Mouse (Mus musculus) heart, postnatal 14 days (tissue): ENCODE results near the gene Psenen. TPM values are rescaled to one million over a fixed set of nuclear protein-coding genes. Genes with fewer than 3 reads are reported as not detected.

ENCODE experiments used
- DNase-seq, 2 experiments: peaks; one replicate each; pipeline ENCODE4 v3.0.0; 2021 to 2022
- intact Hi-C: fragments of 180-260 bp; cut with DNase I; formaldehyde crosslinking; loops from one replicate; pipeline ENCODE4 v1.15.1; 2025
- microRNA-seq, 2 experiments: library from miRNA; unstranded; fragments of <30 nt; microRNA quantifications; one replicate each; pipeline ENCODE4 v1.2.0; 2021 to 2022
- total RNA-seq, 2 experiments: library from RNA; stranded (reverse); gene quantifications; 2 replicates each; pipeline ENCODE4 v1.2.3; 2021

Psenen gene
- total RNA-seq, 2 experiments from 2014 or later = 66.3 to 67.3 TPM

- intact Hi-C loops = no loop called here
- no peak for DNase-seq
Observed at GRCm38 (mm10) chr7:30526399-30526798, 37.0 kb downstream of the Psenen start.

GRCm38 (mm10) chr7:30525954-30526353 lies 37.5 kb downstream of the Psenen start:
- DNase-seq = no peak
- intact Hi-C loops = no loop called here

GRCm38 (mm10) chr7:30524487-30524886 lies 38.9 kb downstream of the Psenen start:
- intact Hi-C loops = no loop called here
- DNase-seq = no peak

DNA sequence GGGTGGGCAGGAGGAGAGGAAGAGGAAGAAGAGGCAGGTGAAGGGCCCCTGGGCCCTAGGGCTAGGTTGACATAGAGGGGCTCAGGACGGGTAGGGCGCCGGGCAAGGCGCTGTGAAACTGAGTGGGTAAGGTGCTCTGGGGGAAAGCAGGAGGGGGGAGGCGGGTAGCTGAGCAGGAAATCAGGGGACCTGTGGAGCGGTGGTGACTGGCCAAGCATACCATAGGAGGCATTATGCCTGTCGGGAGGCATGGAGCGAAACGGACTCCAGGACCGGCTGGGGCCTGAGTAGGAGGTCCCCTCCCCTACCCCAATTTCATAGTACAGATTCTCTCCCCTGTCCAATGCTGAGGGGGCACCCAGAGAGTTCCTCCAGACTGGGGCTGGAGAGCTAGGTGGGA lies 40.6 kb downstream of the Psenen start:
- intact Hi-C loops = no loop called here
- no peak for DNase-seq

GRCm38 (mm10) chr7:30520856-30521255 lies 42.6 kb downstream of the Psenen start:
- intact Hi-C loops = no loop called here
- DNase-seq = no peak

- intact Hi-C loops = no loop called here
- DNase-seq = no peak
Observed at GRCm38 (mm10) chr7:30520396-30520795, 43.0 kb downstream of the Psenen start.

GRCm38 (mm10) chr7:30518325-30518724 lies 45.1 kb downstream of the Psenen start:
- DNase-seq = no peak
- intact Hi-C loops = no loop called here

GRCm38 (mm10) chr7:30515003-30515760 lies 48.2 kb downstream of the Psenen start:
- intact Hi-C loops = no loop called here
- no peak for DNase-seq

Small RNA genes within 50 kb of the gene (microRNA-seq; reads per million reads assigned to microRNA genes)
- gene Gm38670 (0.36 to 4.3 reads per million in 2 experiments), gene Mir3569 (0.27 to 0.60 reads per million in 2 experiments)

Other genes starting within 250 kb of the Psenen start
- gene Syne4, start 248.8 kb downstream of the Psenen start, total RNA-seq = 1 to 10 TPM; 1.4 to 1.8 TPM
- under 1 TPM; 0.85 to 0.88 TPM for gene E130208F15Rik, start 241.9 kb downstream of the Psenen start, total RNA-seq
- 10 to 100 TPM; 12.1 to 12.8 TPM for gene Sdhaf1, start 239.7 kb downstream of the Psenen start, total RNA-seq
- 1 to 10 TPM in 1 of 2 experiments, under 1 TPM in 1; 0.83 to 1.2 TPM for gene Lrfn3, start 200.9 kb downstream of the Psenen start, total RNA-seq
- 10 to 100 TPM; 18.6 to 19.9 TPM for gene Tyrobp, start 149.9 kb downstream of the Psenen start, total RNA-seq
- 1 to 10 TPM; 1.2 to 1.3 TPM for gene Hcst, start 143.8 kb downstream of the Psenen start, total RNA-seq
- under 1 TPM; 0.67 to 0.71 TPM for gene Nfkbid, start 141.9 kb downstream of the Psenen start, total RNA-seq
- 1 to 10 TPM; 4.0 to 4.4 TPM for gene Aplp1, start 118.1 kb downstream of the Psenen start, total RNA-seq
- not detected for gene Kirrel2, start 105.9 kb downstream of the Psenen start, total RNA-seq
- gene Nphs1, start 105.3 kb downstream of the Psenen start, total RNA-seq = not detected
- gene Prodh2, start 70.0 kb downstream of the Psenen start, total RNA-seq = not detected
- 1 to 10 TPM; 2.7 to 3.2 TPM for gene Arhgap33, start 28.6 kb downstream of the Psenen start, total RNA-seq
- gene Hspb6, start 11.4 kb downstream of the Psenen start, total RNA-seq = 100 to 1,000 TPM; 425 to 488 TPM
- 1 to 10 TPM; 4.6 to 5.3 TPM for gene Proser3, start 11.3 kb downstream of the Psenen start, total RNA-seq
- gene Lin37, start 3.8 kb downstream of the Psenen start, total RNA-seq = 10 to 100 TPM; 14.4 to 16.4 TPM
- 10 to 100 TPM; 63.8 to 65.6 TPM for gene U2af1l4, start 326 bp downstream of the Psenen start, total RNA-seq
- gene Gm49396, start 283 bp downstream of the Psenen start, total RNA-seq = 1 to 10 TPM; 1.9 to 2.4 TPM
- gene Igflr1, start 1.8 kb upstream of the Psenen start, total RNA-seq = 1 to 10 TPM; 1.9 to 2.5 TPM
- gene Kmt2b, start 25.1 kb upstream of the Psenen start, total RNA-seq = 10 to 100 TPM; 22.6 to 26.9 TPM
- gene Zbtb32, start 35.3 kb upstream of the Psenen start, total RNA-seq = not detected
- gene Upk1a, start 49.2 kb upstream of the Psenen start, total RNA-seq = under 1 TPM; 0.34 to 0.38 TPM
- gene Cox6b1, start 62.5 kb upstream of the Psenen start, total RNA-seq = 1,000 to 10,000 TPM; 4,389 to 4,822 TPM
- not detected for gene Etv2, start 72.2 kb upstream of the Psenen start, total RNA-seq
- gene Rbm42, start 86.7 kb upstream of the Psenen start, total RNA-seq = 10 to 100 TPM; 49.1 to 53.1 TPM
- gene Haus5, start 101.4 kb upstream of the Psenen start, total RNA-seq = 1 to 10 TPM; 4.7 to 4.8 TPM
- under 1 TPM in 1 of 2 experiments, not detected in 1; 0.43 TPM for gene Pmis2, start 108.0 kb upstream of the Psenen start, total RNA-seq
- gene 2200002J24Rik, start 135.3 kb upstream of the Psenen start, total RNA-seq = not detected
- under 1 TPM in 1 of 2 experiments, not detected in 1; 0.15 TPM for gene Atp4a, start 148.6 kb upstream of the Psenen start, total RNA-seq
- gene Tmem147, start 165.9 kb upstream of the Psenen start, total RNA-seq = 100 to 1,000 TPM; 238 to 243 TPM
- gene Gapdhs, start 180.1 kb upstream of the Psenen start, total RNA-seq = not detected
- gene Sbsn, start 187.8 kb upstream of the Psenen start, total RNA-seq = 1 to 10 TPM; 4.3 to 5.5 TPM
- 1 to 10 TPM; 4.8 to 7.0 TPM for gene Dmkn, start 200.1 kb upstream of the Psenen start, total RNA-seq
- not detected for gene Krtdap, start 224.3 kb upstream of the Psenen start, total RNA-seq